Mouse (Mus musculus): ENCODE results near the gene Fam204a. TPM values are rescaled to one million over a fixed set of nuclear protein-coding genes. Genes with fewer than 3 reads are reported as not detected.

Fam204a gene
- total and polyA plus RNA-seq, 3 experiments: 26.5 to 78.1 (median 69.0) TPM

GRCm38 (mm10) chr19:60225899-60226844 lies at the start of gene Fam204a (continued):
- no peak for TF ChIP-seq RAD21 (IDR thresholded peaks at IDR 0.05; ENCODE audit: low read depth, low read length)

DNA sequence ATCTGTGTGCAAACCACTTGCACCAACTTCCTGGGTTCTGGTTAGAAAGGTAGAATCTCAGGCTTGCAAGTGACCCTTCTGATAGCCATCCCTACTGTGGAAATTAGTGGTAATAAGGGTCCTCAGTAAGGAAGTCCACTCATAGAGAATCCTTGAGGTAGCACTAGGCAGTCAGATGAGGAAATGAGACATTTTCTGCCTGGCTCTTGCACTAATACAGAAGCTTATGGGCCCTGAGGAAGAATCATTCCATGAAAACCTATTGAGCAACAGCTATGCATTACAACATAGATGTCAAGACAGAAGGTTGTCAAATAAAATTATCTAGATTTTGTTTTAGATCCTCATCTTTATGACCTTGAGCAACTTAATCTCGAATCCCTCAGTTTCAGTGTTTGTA lies 39.3 kb upstream of the Fam204a start:
- no peak for DNase-seq (ENCODE audit: extremely low read depth)
- Histone ChIP-seq H3K4me1 (ENCODE audit: control insufficient read depth in 1 of 2, insufficient read depth in 2 of 2) (no peaks in the 10 kb centered on the region; a peak in 1 of 4 replicates), H3K36me3 (replicated peaks in 1 of 2; ENCODE audit: control insufficient read depth in 1 of 2, insufficient read depth in 1 of 2, low read length in 1 of 2) (no peaks in the 10 kb centered on the region), H3K4me3 (replicated peaks in 1 of 3; ENCODE audit: low read depth in 2 of 3, low read length in 2 of 3, poor library complexity in 1 of 3) (no peak overlapping the region), H3K27me3 (replicated peaks) (no peaks in the 10 kb centered on the region), H3K4me2 (ENCODE audit: insufficient read depth, low read depth, poor library complexity, severe bottlenecking) (no peak overlapping the region), H3K27ac (ENCODE audit: insufficient read depth, low read depth) (no peak overlapping the region), H3K79me2 (replicated peaks; ENCODE audit: control insufficient read depth, extremely low read depth, insufficient read depth, poor library complexity, severe bottlenecking) (no peaks in the 10 kb centered on the region), H3K9ac (ENCODE audit: insufficient read depth, low read depth) (no peak overlapping the region), H3K9me3 (replicated peaks; ENCODE audit: low read length) (no peaks in the 10 kb centered on the region)
- dilution Hi-C loops (cut with MboI; ENCODE audit: extremely low pct_ligation_motif_present, extremely low pct_unique_long_range_greater_than_20kb, low sequenced_read_pairs) (no loop called here), in situ Hi-C loops (cut with MboI; ENCODE audit: low pct_ligation_motif_present, low pct_unique_long_range_greater_than_20kb, low sequenced_read_pairs) (no loop called here)
- no peak for TF ChIP-seq NRF1 (IDR thresholded peaks at IDR 0.05; ENCODE audit: low read depth, low read length)
- TF ChIP-seq ZNF384 (IDR thresholded peaks at IDR 0.05; ENCODE audit: low read depth, low read length): no peak
- no peak for TF ChIP-seq ZMIZ1 (IDR thresholded peaks at IDR 0.05; ENCODE audit: low read depth, low read length)

DNA sequence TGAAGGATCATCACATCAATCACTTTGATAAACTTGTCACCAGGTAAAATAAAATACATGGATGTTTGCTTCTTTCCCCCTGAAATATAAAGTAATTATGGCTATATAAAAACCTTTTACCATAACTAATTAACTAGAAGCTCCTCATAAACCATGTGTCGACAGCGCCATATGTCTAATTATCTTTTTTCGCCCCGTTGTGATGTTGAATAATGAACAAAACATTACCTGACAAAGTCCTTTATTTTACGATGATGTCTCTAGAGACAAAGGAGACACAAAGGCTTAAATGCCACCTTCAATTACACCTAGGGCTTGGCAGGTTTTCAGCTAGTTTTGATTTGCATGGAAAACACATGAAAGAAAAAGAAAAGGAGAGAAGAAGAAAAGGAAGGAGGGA lies 34.2 kb upstream of the Fam204a start:
- no peak for DNase-seq (ENCODE audit: extremely low read depth)
- dilution Hi-C loops (cut with MboI; ENCODE audit: extremely low pct_ligation_motif_present, extremely low pct_unique_long_range_greater_than_20kb, low sequenced_read_pairs): no loop called here
- Histone ChIP-seq H3K9ac (ENCODE audit: insufficient read depth, low read depth) (no peak overlapping the region), H3K27ac (ENCODE audit: insufficient read depth, low read depth) (no peak overlapping the region), H3K9me3 (replicated peaks; ENCODE audit: low read length) (no peaks in the 10 kb centered on the region), H3K4me3 (replicated peaks in 1 of 3; ENCODE audit: low read depth in 2 of 3, low read length in 2 of 3, poor library complexity in 1 of 3) (no peak overlapping the region), H3K4me1 (ENCODE audit: control insufficient read depth in 1 of 2, insufficient read depth in 2 of 2) (no peaks in the 10 kb centered on the region), H3K36me3 (replicated peaks in 1 of 2; ENCODE audit: control insufficient read depth in 1 of 2, insufficient read depth in 1 of 2, low read length in 1 of 2) (no peaks in the 10 kb centered on the region), H3K79me2 (replicated peaks; ENCODE audit: control insufficient read depth, extremely low read depth, insufficient read depth, poor library complexity, severe bottlenecking) (no peaks in the 10 kb centered on the region), H3K4me2 (ENCODE audit: insufficient read depth, low read depth, poor library complexity, severe bottlenecking) (no peak overlapping the region), H3K27me3 (replicated peaks) (no peaks in the 10 kb centered on the region)
- TF ChIP-seq JUN (IDR thresholded peaks at IDR 0.05; ENCODE audit: insufficient read depth, low read depth, low read length) (no peak), MEF2A (IDR thresholded peaks at IDR 0.05; ENCODE audit: borderline replicate concordance, low read depth, low read length) (no peak), MYC (IDR thresholded peaks at IDR 0.05; ENCODE audit: low read depth, low read length) (no peak), CHD2 (IDR thresholded peaks at IDR 0.05; ENCODE audit: low read length) (no peak), USF1 (IDR thresholded peaks at IDR 0.05; ENCODE audit: low read depth, low read length) (no peak), PAX5 (IDR thresholded peaks at IDR 0.05; ENCODE audit: low read length) (no peak), GABPA (IDR thresholded peaks at IDR 0.05; ENCODE audit: insufficient replicate concordance, low read depth, low read length) (no peak), ETS1 (conservative IDR thresholded peaks at IDR 0.05; ENCODE audit: low read depth, low read length) (no peak), POLR2AphosphoS2 (IDR thresholded peaks at IDR 0.05; ENCODE audit: low read depth, low read length) (no peak), ZC3H11A (IDR thresholded peaks at IDR 0.05; ENCODE audit: low read depth, low read length) (no peak), IRF4 (IDR thresholded peaks at IDR 0.05; ENCODE audit: low read depth, low read length) (no peak), RCOR1 (conservative IDR thresholded peaks at IDR 0.05; ENCODE audit: low read depth, low read length) (no peak), E2F4 (IDR thresholded peaks at IDR 0.05; ENCODE audit: insufficient replicate concordance, low read depth, low read length) (no peak), POLR2A (IDR thresholded peaks at IDR 0.05; ENCODE audit: low read depth, low read length) (no peak), MAZ (IDR thresholded peaks at IDR 0.05; ENCODE audit: low read depth, low read length) (no peak), MXI1 (IDR thresholded peaks at IDR 0.05; ENCODE audit: low read depth, low read length) (no peak)
- in situ Hi-C loops (cut with MboI; ENCODE audit: low pct_ligation_motif_present, low pct_unique_long_range_greater_than_20kb, low sequenced_read_pairs): no loop called here

All from CH12.LX (cell line).